Mouse (Mus musculus) mouse trophoblast stem cell (cell line): Measurements from ENCODE around the gene Ap3d1.

Experiments
- in situ Hi-C, 2 experiments: fragments of 300-500 bp; cut with MseI, MboI; formaldehyde crosslinking; loops; 2 replicates in 1 of 2; 3 replicates in 1 of 2; pipeline ENCODE4 v1.15.1; 2025

The Ap3d1 gene

GRCm38 (mm10) chr10:80757717-80758116 lies 15.7 kb upstream of the Ap3d1 start:
- in situ Hi-C loops: no loop called here

- in situ Hi-C loops: no loop called here
These were observed 14.9 kb upstream of the Ap3d1 start for GRCm38 (mm10) chr10:80756967-80757366.

- in situ Hi-C loops: no loop called here
These were observed 14.4 kb upstream of the Ap3d1 start for GRCm38 (mm10) chr10:80756509-80756908.

GRCm38 (mm10) chr10:80756099-80756498 lies 14.0 kb upstream of the Ap3d1 start:
- in situ Hi-C loops: no loop called here

- in situ Hi-C loops: no loop called here
These were observed 13.4 kb upstream of the Ap3d1 start for GRCm38 (mm10) chr10:80755291-80756015.

GRCm38 (mm10) chr10:80754594-80755290 lies 12.7 kb upstream of the Ap3d1 start, which contains the start of gene Dot1l:
Gene Dot1l, plus strand, starts transcription at chr10:80755206.
- in situ Hi-C loops: no loop called here

- in situ Hi-C loops: no loop called here
These were observed 10.1 kb upstream of the Ap3d1 start for GRCm38 (mm10) chr10:80752079-80752625.

- in situ Hi-C loops: no loop called here
These were observed 9.2 kb upstream of the Ap3d1 start for GRCm38 (mm10) chr10:80751188-80751832.

GRCm38 (mm10) chr10:80748609-80749008 lies 6.5 kb upstream of the Ap3d1 start:
- in situ Hi-C loops: loop anchor here in 1 of 2 experiments (10.0 kb wide), 1 partner anchor 126 kb away; the partner anchor contains the start of gene Tmprss9

GRCm38 (mm10) chr10:80747410-80747809 lies 5.3 kb upstream of the Ap3d1 start:
- in situ Hi-C loops: loop anchor here in 1 of 2 experiments (10.0 kb wide), 1 partner anchor 127 kb away; the partner anchor contains the start of gene Tmprss9

GRCm38 (mm10) chr10:80744262-80744661 lies 2.2 kb upstream of the Ap3d1 start:
- in situ Hi-C loops: loop anchor here in 1 of 2 experiments (10.0 kb wide), 1 partner anchor 131 kb away; the partner anchor contains the start of gene Tmprss9

- in situ Hi-C loops: loop anchor here in 1 of 2 experiments (10.0 kb wide), 1 partner anchor 133 kb away; the partner anchor contains the start of gene Tmprss9
These were observed 357 bp downstream of the Ap3d1 start for GRCm38 (mm10) chr10:80741634-80742179.

GRCm38 (mm10) chr10:80741146-80741545 lies 918 bp downstream of the Ap3d1 start:
- in situ Hi-C loops: loop anchor here in 1 of 2 experiments (10.0 kb wide), 1 partner anchor 134 kb away; the partner anchor contains the start of gene Tmprss9

- in situ Hi-C loops: no loop called here
These were observed 3.4 kb downstream of the Ap3d1 start for GRCm38 (mm10) chr10:80738657-80739056.

GRCm38 (mm10) chr10:80736731-80737130 lies 5.3 kb downstream of the Ap3d1 start:
- in situ Hi-C loops: no loop called here

- in situ Hi-C loops: no loop called here
These were observed 9.4 kb downstream of the Ap3d1 start for GRCm38 (mm10) chr10:80732611-80733101.

GRCm38 (mm10) chr10:80727369-80728127 lies 14.5 kb downstream of the Ap3d1 start:
- in situ Hi-C loops: no loop called here

- in situ Hi-C loops: no loop called here
These were observed 24.8 kb downstream of the Ap3d1 start for GRCm38 (mm10) chr10:80717281-80717680.

GRCm38 (mm10) chr10:80710834-80711233 lies 31.2 kb downstream of the Ap3d1 start:
- in situ Hi-C loops: no loop called here

GRCm38 (mm10) chr10:80705479-80705878 lies 36.6 kb downstream of the Ap3d1 start:
- in situ Hi-C loops: no loop called here
